Mouse (Mus musculus) c-Kit-negative CD71-positive TER-119-positive erythroid progenitor cells, embryonic 14.5 days (primary cell): ENCODE measurements around the gene Triml2.

Experiments used
- DNase-seq: peaks from one replicate; pipeline ENCODE4 v3.0.0-alpha.2; 2013; ENCODE audit warnings: low read depth, low spot score

Triml2 gene

GRCm38 (mm10) chr8:43180054-43180690, at the start of gene Triml2:
Gene Triml2 (plus strand): TSS chr8:43180541.
- DNase-seq, result no peak

GRCm38 (mm10) chr8:43141386-43141785, 39.0 kb upstream of the Triml2 start, which contains the start of gene Triml1:
Gene Triml1 (minus strand): TSS chr8:43141486.
- no peak for DNase-seq

- no peak for DNase-seq
Measured at GRCm38 (mm10) chr8:43149307-43149706, 31.0 kb upstream of the Triml2 start.

GRCm38 (mm10) chr8:43163255-43163654, 17.1 kb upstream of the Triml2 start:
- DNase-seq, result no peak

- no peak for DNase-seq
Measured at GRCm38 (mm10) chr8:43164453-43164852, 15.9 kb upstream of the Triml2 start.

GRCm38 (mm10) chr8:43168083-43168482, 12.3 kb upstream of the Triml2 start:
- DNase-seq, result no peak

- DNase-seq, result no peak
Measured at GRCm38 (mm10) chr8:43169249-43169755, 11.0 kb upstream of the Triml2 start.

- DNase-seq, result no peak
Measured at GRCm38 (mm10) chr8:43176766-43177486, 3.4 kb upstream of the Triml2 start.

GRCm38 (mm10) chr8:43178263-43178662, 2.1 kb upstream of the Triml2 start:
- no peak for DNase-seq

GRCm38 (mm10) chr8:43179189-43179588, 1.2 kb upstream of the Triml2 start:
- no peak for DNase-seq

GRCm38 (mm10) chr8:43182281-43182680, 1.9 kb downstream of the Triml2 start:
- no peak for DNase-seq

- no peak for DNase-seq
Measured at GRCm38 (mm10) chr8:43215554-43215953, 35.2 kb downstream of the Triml2 start.

- no peak for DNase-seq
Measured at GRCm38 (mm10) chr8:43243326-43243725, 63.0 kb downstream of the Triml2 start.
